Mouse (Mus musculus) CH12.LX (cell line): Measurements from ENCODE around the gene Kat2b. TPM values are rescaled to one million over a fixed set of nuclear protein-coding genes. Genes with fewer than 3 reads are reported as not detected.

ENCODE experiments used
- DNase-seq: peaks from one replicate; pipeline ENCODE4 v3.0.0-alpha.2; 2013; ENCODE audit errors: extremely low read depth
- H3K27ac ChIP-seq: 2 replicates; pipeline ENCODE4 v1.5.1; 2012; ENCODE audit warnings: low read depth, mild to moderate bottlenecking, control low read depth, moderate library complexity; ENCODE audit not compliant: insufficient read depth
- H3K27me3 ChIP-seq: replicated peaks from 2 replicates; pipeline ENCODE3; 2012; ENCODE audit warnings: inconsistent platforms
- H3K36me3 ChIP-seq, 2 experiments: replicated peaks in 1 of 2; 2 replicates each; pipeline versions ENCODE3 to v1.6.1; 2012; ENCODE audit warnings: inconsistent platforms in 1 of 2, low read length in 1 of 2, mild to moderate bottlenecking in 1 of 2, mixed read lengths in 1 of 2, moderate library complexity in 1 of 2; ENCODE audit not compliant: control insufficient read depth in 1 of 2, insufficient read depth in 1 of 2
- H3K4me1 ChIP-seq, 2 experiments: 2 replicates each; pipeline ENCODE4 v1.6.1; 2012; ENCODE audit warnings: inconsistent platforms in 1 of 2, moderate library complexity in 1 of 2; ENCODE audit not compliant: insufficient read depth in 2 of 2, control insufficient read depth in 1 of 2
- H3K4me2 ChIP-seq: 2 replicates; pipeline ENCODE4 v1.6.1; 2012; ENCODE audit warnings: low read depth, mild to moderate bottlenecking, control low read depth; ENCODE audit not compliant: poor library complexity, insufficient read depth, severe bottlenecking
- H3K4me3 ChIP-seq, 3 experiments: fragments of 150-350 bp in 1 of 3; sonication (generic) in 1 of 3; replicated peaks in 1 of 3; 2 replicates each; pipeline versions ENCODE3 to v1.5.1; 2011 to 2012; ENCODE audit warnings: low read depth in 2 of 3, low read length in 2 of 3, mild to moderate bottlenecking in 2 of 3, moderate library complexity in 2 of 3, control low read depth in 1 of 3, improper control_type of control experiment in 1 of 3, inconsistent platforms in 1 of 3, mixed read lengths in 1 of 3; ENCODE audit not compliant: poor library complexity in 1 of 3
- H3K79me2 ChIP-seq: replicated peaks from 2 replicates; pipeline ENCODE4 v1.6.1; 2012; ENCODE audit warnings: mild to moderate bottlenecking, moderate library complexity; ENCODE audit not compliant: control insufficient read depth, poor library complexity, insufficient read depth, severe bottlenecking; ENCODE audit errors: extremely low read depth
- H3K9ac ChIP-seq: 2 replicates; pipeline ENCODE4 v1.6.1; 2012; ENCODE audit warnings: low read depth, mild to moderate bottlenecking, control low read depth, moderate library complexity; ENCODE audit not compliant: insufficient read depth
- H3K9me3 ChIP-seq: replicated peaks from 2 replicates; pipeline ENCODE3; 2012; ENCODE audit warnings: low read length, inconsistent platforms, mixed read lengths
- CHD2 ChIP-seq: IDR thresholded peaks from 2 replicates; pipeline ENCODE4 v1.6.1; 2011; ENCODE audit warnings: low read length, improper control_type of control experiment
- CTCF ChIP-seq, 2 experiments: IDR thresholded peaks in 1 of 2; conservative IDR thresholded peaks in 1 of 2; 2 replicates each; pipeline ENCODE4 v1.5.1; 2011 to 2012; ENCODE audit warnings: low read depth in 2 of 2, low read length in 2 of 2, improper control_type of control experiment in 1 of 2, inconsistent platforms in 1 of 2, mild to moderate bottlenecking in 1 of 2, moderate library complexity in 1 of 2
- E2F4 ChIP-seq: IDR thresholded peaks from 2 replicates; pipeline ENCODE4 v1.6.1; 2011; ENCODE audit warnings: low read depth, low read length, improper control_type of control experiment; ENCODE audit not compliant: insufficient replicate concordance
- GABPA ChIP-seq: IDR thresholded peaks from 2 replicates; pipeline ENCODE4 v1.6.1; 2012; ENCODE audit warnings: low read depth, low read length, improper control_type of control experiment, inconsistent platforms; ENCODE audit not compliant: insufficient replicate concordance
- JUN ChIP-seq: IDR thresholded peaks from 2 replicates; pipeline ENCODE4 v1.6.1; 2011; ENCODE audit warnings: low read depth, mild to moderate bottlenecking, low read length, improper control_type of control experiment, moderate library complexity; ENCODE audit not compliant: insufficient read depth
- JUND ChIP-seq: conservative IDR thresholded peaks from 2 replicates; pipeline ENCODE4 v1.6.1; 2011; ENCODE audit warnings: low read depth, low read length, improper control_type of control experiment
- MAX ChIP-seq: IDR thresholded peaks from 2 replicates; pipeline ENCODE4 v1.6.1; 2011; ENCODE audit warnings: low read length, improper control_type of control experiment
- MAZ ChIP-seq: IDR thresholded peaks from 2 replicates; pipeline ENCODE4 v1.6.1; 2012; ENCODE audit warnings: low read depth, mild to moderate bottlenecking, inconsistent platforms, low read length, improper control_type of control experiment, moderate library complexity
- MEF2A ChIP-seq: IDR thresholded peaks from 2 replicates; pipeline ENCODE4 v1.6.1; 2014; ENCODE audit warnings: low read depth, mild to moderate bottlenecking, inconsistent platforms, low read length, improper control_type of control experiment, borderline replicate concordance
- MXI1 ChIP-seq: IDR thresholded peaks from 2 replicates; pipeline ENCODE4 v1.6.1; 2011; ENCODE audit warnings: mild to moderate bottlenecking, low read depth, low read length, improper control_type of control experiment
- MYC ChIP-seq: IDR thresholded peaks from 2 replicates; pipeline ENCODE4 v1.6.1; 2011; ENCODE audit warnings: low read depth, mild to moderate bottlenecking, improper control_type of control experiment, low read length
- PAX5 ChIP-seq: IDR thresholded peaks from 2 replicates; pipeline ENCODE4 v1.6.1; 2012; ENCODE audit warnings: low read length, inconsistent platforms, mixed read lengths
- RAD21 ChIP-seq: IDR thresholded peaks from 2 replicates; pipeline ENCODE4 v1.6.1; 2011; ENCODE audit warnings: low read depth, mild to moderate bottlenecking, low read length, improper control_type of control experiment, moderate library complexity
- SIN3A ChIP-seq: IDR thresholded peaks from 2 replicates; pipeline ENCODE4 v1.6.1; 2012; ENCODE audit warnings: low read length, improper control_type of control experiment, inconsistent platforms
- SMC3 ChIP-seq: IDR thresholded peaks from 2 replicates; pipeline ENCODE4 v1.6.1; 2011; ENCODE audit warnings: low read depth, low read length, improper control_type of control experiment
- TBP ChIP-seq: conservative IDR thresholded peaks from 2 replicates; pipeline ENCODE4 v1.6.1; 2011; ENCODE audit warnings: low read depth, low read length, improper control_type of control experiment
- TCF12 ChIP-seq: IDR thresholded peaks from 2 replicates; pipeline ENCODE4 v1.6.1; 2014; ENCODE audit warnings: low read depth, mild to moderate bottlenecking, inconsistent platforms, low read length, improper control_type of control experiment
- UBTF ChIP-seq: IDR thresholded peaks from 2 replicates; pipeline ENCODE4 v1.6.1; 2012; ENCODE audit warnings: low read depth, mild to moderate bottlenecking, inconsistent platforms, low read length, improper control_type of control experiment, moderate library complexity
- USF1 ChIP-seq: IDR thresholded peaks from 2 replicates; pipeline ENCODE4 v1.6.1; 2014; ENCODE audit warnings: low read depth, mild to moderate bottlenecking, inconsistent platforms, low read length, improper control_type of control experiment
- USF2 ChIP-seq: conservative IDR thresholded peaks from 2 replicates; pipeline ENCODE4 v1.6.1; 2011; ENCODE audit warnings: low read depth, low read length, improper control_type of control experiment
- ZC3H11A ChIP-seq: IDR thresholded peaks from 2 replicates; pipeline ENCODE4 v1.6.1; 2012; ENCODE audit warnings: low read depth, mild to moderate bottlenecking, inconsistent platforms, low read length, improper control_type of control experiment
- ZMIZ1 ChIP-seq: IDR thresholded peaks from 2 replicates; pipeline ENCODE4 v1.6.1; 2012; ENCODE audit warnings: low read depth, mild to moderate bottlenecking, inconsistent platforms, low read length, improper control_type of control experiment
- dilution Hi-C: fragments of 300-500 bp; cut with MboI; formaldehyde crosslinking; loops from 2 replicates; pipeline ENCODE4 v1.14.3; 2020; ENCODE audit warnings: low sequenced_read_pairs; ENCODE audit not compliant: extremely low pct_unique_long_range_greater_than_20kb, extremely low pct_ligation_motif_present
- in situ Hi-C: fragments of 300-500 bp; cut with MboI; formaldehyde crosslinking; loops from 3 replicates; pipeline ENCODE4 v1.14.3; 2019; ENCODE audit warnings: low sequenced_read_pairs, low pct_ligation_motif_present, low pct_unique_long_range_greater_than_20kb, mixed read lengths
- polyA plus RNA-seq: library from polyadenylated mRNA; unstranded; fragments of >175 nt; gene quantifications from 2 replicates; pipeline ENCODE4 v1.2.1, GENCODE M21; 2012; ENCODE audit warnings: low read depth; ENCODE audit not compliant: insufficient read length
- total RNA-seq, 2 experiments: library from RNA; depleted of rRNA; stranded (reverse); fragments of 300-350 nt in 1 of 2; fragments of >200 nt in 1 of 2; gene quantifications; 2 replicates each; pipeline ENCODE4 v1.2.3; 2012 to 2014

Kat2b gene
- total and polyA plus RNA-seq, 3 experiments: 3.6 to 4.6 (median 4.1) TPM

- Histone ChIP-seq H3K79me2 (peaks cover 16% of the 10 kb centered on the region; the same call in 1 of the 2 replicates), H3K27me3 (no peaks in the 10 kb centered on the region), H3K9ac (no peak overlapping the region), H3K27ac (no peak overlapping the region), H3K4me1 (peaks cover 24 to 51% of the 10 kb centered on the region in 2 experiments), H3K4me2 (no peak overlapping the region), H3K9me3 (no peaks in the 10 kb centered on the region), H3K36me3 (peaks cover 3% of the 10 kb centered on the region in 2 experiments), H3K4me3 (no peak overlapping the region)
- TF ChIP-seq JUN (no peak), CTCF (conservative IDR thresholded peaks at IDR 0.05 in 1 of 2, IDR thresholded peaks at IDR 0.05 in 1 of 2; ENCODE audit: low read depth in 2 of 2, low read length in 2 of 2) (no peak), RAD21 (no peak), MXI1 (no peak), MAZ (no peak), CHD2 (no peak), MAX (no peak), SIN3A (no peak), JUND (no peak), UBTF (no peak), USF1 (no peak), GABPA (no peak), E2F4 (no peak), USF2 (no peak), TBP (no peak)
- dilution Hi-C loops (no loop called here), in situ Hi-C loops (no loop called here)
- DNase-seq: no peak
Observed at GRCm38 (mm10) chr17:53582805-53583204, 16.1 kb downstream of the Kat2b start.

- Histone ChIP-seq H3K27ac (no peak overlapping the region), H3K4me2 (no peak overlapping the region), H3K36me3 (peaks cover 3% of the 10 kb centered on the region in 2 experiments), H3K4me1 (peaks cover 24 to 47% of the 10 kb centered on the region in 2 experiments), H3K79me2 (peaks cover 16% of the 10 kb centered on the region), H3K27me3 (no peaks in the 10 kb centered on the region), H3K9me3 (no peaks in the 10 kb centered on the region), H3K9ac (no peak overlapping the region), H3K4me3 (no peak overlapping the region)
- no peak for TF ChIP-seq RAD21
- TF ChIP-seq MYC: no peak
- TF ChIP-seq SMC3: no peak
- TF ChIP-seq UBTF: no peak
- TF ChIP-seq ZMIZ1: no peak
- TF ChIP-seq E2F4: no peak
- no peak for TF ChIP-seq ZC3H11A
- TF ChIP-seq MEF2A: no peak
- TF ChIP-seq JUND: no peak
- no peak for TF ChIP-seq PAX5
- TF ChIP-seq MAX: no peak
- no peak for TF ChIP-seq TCF12
- no peak for TF ChIP-seq JUN
- TF ChIP-seq MXI1: no peak
- TF ChIP-seq GABPA: no peak
- TF ChIP-seq USF1: no peak
- TF ChIP-seq MAZ: no peak
- no peak for TF ChIP-seq SIN3A
- DNase-seq: no peak
- dilution Hi-C loops: no loop called here
- in situ Hi-C loops: no loop called here
Observed at GRCm38 (mm10) chr17:53583846-53584579, 17.4 kb downstream of the Kat2b start.
